Mouse (Mus musculus) kidney, adult 8-10 months (tissue): ENCODE measurements at regions not wholly inside any gene's neighbourhood (a gene's known extent, or its start where the extent isn't known, plus 50 kb on each side); places are given as distances from the start of the nearest gene placed in this dataset.

Source experiments
- DNase-seq, 2 experiments: peaks; one replicate each; pipeline ENCODE4 v3.0.0; 2022

- no peak for DNase-seq
Observed at GRCm38 (mm10) chr1:4687605-4688004, 120.1 kb upstream of the Gm37988 start.

GRCm38 (mm10) chr1:4689096-4689495 lies 118.6 kb upstream of the Gm37988 start:
- DNase-seq: no peak

- DNase-seq: no peak
Observed at GRCm38 (mm10) chr1:4703316-4703715, 104.4 kb upstream of the Gm37988 start.

- no peak for DNase-seq
Observed at GRCm38 (mm10) chr1:4706171-4706570, 101.5 kb upstream of the Gm37988 start.

GRCm38 (mm10) chr1:4722333-4722931 lies 85.3 kb upstream of the Gm37988 start:
- DNase-seq: no peak
